Mouse (Mus musculus): ENCODE results near the gene Chadl. TPM values are rescaled to one million over a fixed set of nuclear protein-coding genes. Genes with fewer than 3 reads are reported as not detected.

Gene Chadl
- polyA plus RNA-seq, 1 experiment, result 0.63 TPM

DNA sequence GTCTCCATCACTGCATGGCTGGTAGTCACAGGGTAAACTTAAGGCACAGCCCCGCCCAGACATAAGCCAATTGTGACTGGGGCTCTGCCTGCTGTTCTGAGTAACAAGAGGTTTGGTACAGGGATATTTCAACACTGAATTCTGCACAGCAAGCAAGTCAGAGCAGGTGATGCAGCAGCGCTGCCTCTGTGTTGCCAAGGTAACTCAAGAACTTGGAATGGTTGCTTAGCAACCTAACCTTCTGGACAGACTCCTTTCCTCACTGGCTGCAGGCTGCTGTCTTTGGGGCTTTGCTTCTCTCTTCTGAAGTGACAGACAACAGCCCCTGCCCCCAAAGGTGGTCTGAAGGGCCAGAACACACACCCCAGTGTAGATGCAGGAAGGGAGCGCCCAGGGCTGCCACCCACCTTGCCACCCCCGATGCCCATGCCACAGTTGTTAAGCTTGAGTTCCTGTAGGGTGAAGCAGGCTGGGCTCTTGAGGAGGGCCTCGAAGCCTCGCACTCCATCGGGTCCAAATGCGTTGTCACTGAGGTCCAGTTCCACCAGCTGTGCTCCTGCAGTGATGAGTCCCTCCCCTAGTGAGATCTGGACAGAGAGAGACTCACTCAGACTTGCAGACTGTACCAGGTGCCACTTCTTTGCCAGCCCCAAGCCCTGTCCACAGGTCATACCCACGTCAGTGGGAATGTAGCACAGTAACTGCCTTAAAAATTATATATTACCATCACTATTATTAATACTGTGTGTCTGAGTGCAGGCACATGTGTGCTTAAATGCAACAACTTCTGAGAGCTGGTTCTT, 21.4 kb upstream of the Chadl start:
- TF ChIP-seq CTCF (IDR thresholded peaks at IDR 0.05; ENCODE audit: extremely low read depth, insufficient read depth, insufficient read length, insufficient replicate concordance), result no peak
- TF ChIP-seq POLR2A (IDR thresholded peaks at IDR 0.05; ENCODE audit: low read depth, low read length), result no peak
- H3K27ac ChIP-seq (ENCODE audit: insufficient read depth, low read length), result no peak overlapping the region
- H3K4me1 ChIP-seq (ENCODE audit: control insufficient read depth, insufficient read depth, insufficient read length), result no peaks in the 10 kb centered on the region
- no peak for DNase-seq (ENCODE audit: low read depth in 1 of 2, low spot score in 2 of 2)
- 97% methylated on average over 9 of the region's 9 CpGs for WGBS
- H3K36me3 ChIP-seq (ENCODE audit: control insufficient read depth, insufficient read depth, low read length), result peaks cover 51% of the 10 kb centered on the region
- no peak overlapping the region for H3K4me3 ChIP-seq (ENCODE audit: extremely low read depth, insufficient read depth, insufficient read length)
- H3K27me3 ChIP-seq (ENCODE audit: control insufficient read depth, insufficient read depth, low read length), result no peaks in the 10 kb centered on the region

DNA sequence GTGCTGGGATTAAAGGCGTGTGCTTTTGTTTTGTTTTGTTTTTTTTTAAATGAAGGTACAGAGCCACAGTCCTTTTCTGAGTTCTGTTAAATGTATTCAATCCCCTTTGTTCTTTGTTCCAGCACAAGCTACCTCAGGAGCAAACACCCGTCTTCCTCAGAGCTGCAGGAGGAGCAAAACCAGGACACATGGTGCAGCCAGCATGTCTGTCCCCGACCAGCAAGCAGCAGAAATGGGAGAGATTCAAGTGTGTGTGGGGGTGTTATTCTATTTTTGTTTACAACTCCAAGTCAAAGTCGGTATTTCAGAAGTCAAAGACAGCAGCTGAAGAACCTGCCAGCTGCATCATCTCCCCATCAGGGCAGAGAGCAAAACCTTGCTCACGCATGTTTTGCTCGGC, 16.7 kb upstream of the Chadl start:
- no peak for TF ChIP-seq POLR2A (IDR thresholded peaks at IDR 0.05; ENCODE audit: low read depth, low read length)
- TF ChIP-seq CTCF (IDR thresholded peaks at IDR 0.05; ENCODE audit: extremely low read depth, insufficient read depth, insufficient read length, insufficient replicate concordance), result no peak
- no peak overlapping the region for H3K4me3 ChIP-seq (ENCODE audit: extremely low read depth, insufficient read depth, insufficient read length)
- WGBS, result 86% methylated on average over 6 of the region's 6 CpGs
- H3K27ac ChIP-seq (ENCODE audit: insufficient read depth, low read length), result no peak overlapping the region
- no peaks in the 10 kb centered on the region for H3K27me3 ChIP-seq (ENCODE audit: control insufficient read depth, insufficient read depth, low read length)
- peaks cover 58% of the 10 kb centered on the region for H3K36me3 ChIP-seq (ENCODE audit: control insufficient read depth, insufficient read depth, low read length)
- H3K4me1 ChIP-seq (ENCODE audit: control insufficient read depth, insufficient read depth, insufficient read length), result no peaks in the 10 kb centered on the region
- DNase-seq (ENCODE audit: low read depth in 1 of 2, low spot score in 2 of 2), result no peak

DNA sequence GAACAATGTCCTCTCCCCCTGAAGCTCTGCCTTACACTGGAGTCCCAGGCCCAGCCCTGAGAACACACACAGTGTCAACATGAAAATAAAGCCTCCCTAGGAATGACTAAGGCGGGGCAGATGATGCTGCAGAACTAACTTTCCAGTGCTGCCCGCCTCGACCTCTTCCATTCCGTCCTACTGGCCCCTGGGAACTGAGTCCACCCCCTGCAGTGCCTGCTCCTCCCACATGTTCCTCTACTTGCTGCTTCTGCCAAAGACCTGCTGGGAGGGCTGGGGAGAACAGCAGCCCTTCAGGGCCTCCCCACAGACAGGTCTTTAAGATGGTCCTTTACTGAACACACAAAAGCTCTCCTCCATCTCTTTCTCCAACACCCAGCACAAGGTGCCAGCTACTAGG, 13.7 kb upstream of the Chadl start:
- Histone ChIP-seq H3K27me3 (ENCODE audit: control insufficient read depth, insufficient read depth, low read length) (no peaks in the 10 kb centered on the region), H3K4me3 (ENCODE audit: extremely low read depth, insufficient read depth, insufficient read length) (no peak overlapping the region), H3K36me3 (ENCODE audit: control insufficient read depth, insufficient read depth, low read length) (peaks cover 55% of the 10 kb centered on the region), H3K27ac (ENCODE audit: insufficient read depth, low read length) (no peak overlapping the region), H3K4me1 (ENCODE audit: control insufficient read depth, insufficient read depth, insufficient read length) (no peaks in the 10 kb centered on the region)
- DNase-seq (ENCODE audit: low read depth in 1 of 2, low spot score in 2 of 2), result no peak
- WGBS, result 92% methylated on average over 4 of the region's 4 CpGs
- no peak for TF ChIP-seq POLR2A (IDR thresholded peaks at IDR 0.05; ENCODE audit: low read depth, low read length)
- no peak for TF ChIP-seq CTCF (IDR thresholded peaks at IDR 0.05; ENCODE audit: extremely low read depth, insufficient read depth, insufficient read length, insufficient replicate concordance)

DNA sequence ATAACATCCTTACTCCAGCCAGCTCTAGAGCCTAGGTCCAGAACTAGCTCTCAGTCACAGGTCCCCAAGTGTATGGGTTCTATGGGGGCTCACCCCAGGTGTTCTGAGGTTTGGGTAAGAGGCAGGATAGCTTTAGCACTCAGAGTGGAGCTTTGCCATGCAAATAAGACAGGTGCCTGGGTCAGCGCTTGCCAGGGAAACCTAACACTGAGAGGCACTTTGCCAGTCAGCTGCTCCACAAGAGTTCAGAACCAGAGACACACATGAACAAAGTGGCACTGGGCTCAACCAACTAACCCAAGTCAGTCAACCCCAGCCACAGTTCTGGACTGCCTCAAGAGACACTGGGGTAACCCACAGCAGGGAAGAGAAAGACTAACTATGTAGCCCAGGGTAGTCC, 12.6 kb upstream of the Chadl start:
- Histone ChIP-seq H3K36me3 (ENCODE audit: control insufficient read depth, insufficient read depth, low read length) (peaks cover 59% of the 10 kb centered on the region), H3K4me1 (ENCODE audit: control insufficient read depth, insufficient read depth, insufficient read length) (no peaks in the 10 kb centered on the region), H3K27ac (ENCODE audit: insufficient read depth, low read length) (no peak overlapping the region), H3K27me3 (ENCODE audit: control insufficient read depth, insufficient read depth, low read length) (no peaks in the 10 kb centered on the region), H3K4me3 (ENCODE audit: extremely low read depth, insufficient read depth, insufficient read length) (no peak overlapping the region)
- DNase-seq (ENCODE audit: low read depth in 1 of 2, low spot score in 2 of 2), result no peak
- 100% methylated on average over 1 of the region's 1 CpGs for WGBS
- TF ChIP-seq POLR2A (IDR thresholded peaks at IDR 0.05; ENCODE audit: low read depth, low read length) (no peak), CTCF (IDR thresholded peaks at IDR 0.05; ENCODE audit: extremely low read depth, insufficient read depth, insufficient read length, insufficient replicate concordance) (no peak)

DNA sequence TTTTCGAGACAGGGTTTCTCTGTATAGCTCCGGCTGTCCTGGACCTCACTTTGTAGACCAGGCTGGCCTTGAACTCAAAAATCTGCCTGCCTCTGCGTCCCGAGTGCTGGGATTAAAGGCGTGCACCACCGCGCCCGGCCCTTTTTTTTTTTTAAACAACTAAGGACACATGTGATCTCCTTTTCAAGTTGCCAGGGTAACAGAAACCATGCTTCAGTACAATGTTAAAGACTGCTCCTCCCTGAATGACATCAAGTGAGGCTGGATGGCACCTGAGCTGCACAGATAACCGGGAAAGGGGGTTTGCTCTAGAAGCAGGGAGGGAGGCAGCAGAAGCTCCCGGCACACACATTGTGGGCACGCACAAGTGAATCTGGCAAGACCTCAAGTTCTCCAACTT, 11.9 kb upstream of the Chadl start:
- 96% methylated on average over 11 of the region's 11 CpGs for WGBS
- H3K36me3 ChIP-seq (ENCODE audit: control insufficient read depth, insufficient read depth, low read length), result peaks cover 64% of the 10 kb centered on the region
- H3K4me1 ChIP-seq (ENCODE audit: control insufficient read depth, insufficient read depth, insufficient read length), result no peaks in the 10 kb centered on the region
- H3K4me3 ChIP-seq (ENCODE audit: extremely low read depth, insufficient read depth, insufficient read length), result no peak overlapping the region
- H3K27ac ChIP-seq (ENCODE audit: insufficient read depth, low read length), result no peak overlapping the region
- no peak for TF ChIP-seq CTCF (IDR thresholded peaks at IDR 0.05; ENCODE audit: extremely low read depth, insufficient read depth, insufficient read length, insufficient replicate concordance)
- TF ChIP-seq POLR2A (IDR thresholded peaks at IDR 0.05; ENCODE audit: low read depth, low read length), result no peak
- no peaks in the 10 kb centered on the region for H3K27me3 ChIP-seq (ENCODE audit: control insufficient read depth, insufficient read depth, low read length)
- DNase-seq (ENCODE audit: low read depth in 1 of 2, low spot score in 2 of 2), result no peak

DNA sequence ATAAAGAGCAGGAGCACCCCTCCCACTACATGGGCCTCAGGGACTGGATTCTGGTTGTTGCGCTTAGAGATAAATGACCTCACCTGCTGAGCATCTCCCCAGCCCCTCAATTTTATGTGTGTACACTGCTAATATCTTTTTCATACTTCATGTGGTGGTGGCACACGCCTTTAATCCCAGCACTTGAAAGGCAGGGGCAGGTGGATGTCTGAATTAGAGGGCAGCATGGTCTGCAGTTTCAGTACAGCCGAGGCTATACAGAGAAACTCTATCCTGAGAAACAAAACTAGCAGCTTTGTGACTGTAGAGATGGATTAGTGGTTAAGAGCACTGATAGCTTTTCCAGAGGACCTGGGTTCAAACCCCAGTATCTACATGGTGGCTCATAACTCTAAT, 6.0 kb upstream of the Chadl start:
- Histone ChIP-seq H3K27me3 (ENCODE audit: control insufficient read depth, insufficient read depth, low read length) (no peaks in the 10 kb centered on the region), H3K4me3 (ENCODE audit: extremely low read depth, insufficient read depth, insufficient read length) (no peak overlapping the region), H3K27ac (ENCODE audit: insufficient read depth, low read length) (no peak overlapping the region), H3K4me1 (ENCODE audit: control insufficient read depth, insufficient read depth, insufficient read length) (no peaks in the 10 kb centered on the region), H3K36me3 (ENCODE audit: control insufficient read depth, insufficient read depth, low read length) (peaks cover 26% of the 10 kb centered on the region)
- no peak for TF ChIP-seq POLR2A (IDR thresholded peaks at IDR 0.05; ENCODE audit: low read depth, low read length)
- TF ChIP-seq CTCF (IDR thresholded peaks at IDR 0.05; ENCODE audit: extremely low read depth, insufficient read depth, insufficient read length, insufficient replicate concordance), result no peak
- DNase-seq (ENCODE audit: low read depth in 1 of 2, low spot score in 2 of 2), result no peak
- 93% methylated on average over 3 of the region's 3 CpGs for WGBS

All from spleen, adult 2 months (tissue).